Mouse (Mus musculus) liver, adult (tissue): ENCODE results near the gene Ryk.

Source experiments
- GATA4 ChIP-seq: IDR thresholded peaks from 2 replicates; pipeline ENCODE4 v1.6.1; 2014; ENCODE audit warnings: mild to moderate bottlenecking, low read length; ENCODE audit not compliant: insufficient replicate concordance

Gene Ryk

DNA sequence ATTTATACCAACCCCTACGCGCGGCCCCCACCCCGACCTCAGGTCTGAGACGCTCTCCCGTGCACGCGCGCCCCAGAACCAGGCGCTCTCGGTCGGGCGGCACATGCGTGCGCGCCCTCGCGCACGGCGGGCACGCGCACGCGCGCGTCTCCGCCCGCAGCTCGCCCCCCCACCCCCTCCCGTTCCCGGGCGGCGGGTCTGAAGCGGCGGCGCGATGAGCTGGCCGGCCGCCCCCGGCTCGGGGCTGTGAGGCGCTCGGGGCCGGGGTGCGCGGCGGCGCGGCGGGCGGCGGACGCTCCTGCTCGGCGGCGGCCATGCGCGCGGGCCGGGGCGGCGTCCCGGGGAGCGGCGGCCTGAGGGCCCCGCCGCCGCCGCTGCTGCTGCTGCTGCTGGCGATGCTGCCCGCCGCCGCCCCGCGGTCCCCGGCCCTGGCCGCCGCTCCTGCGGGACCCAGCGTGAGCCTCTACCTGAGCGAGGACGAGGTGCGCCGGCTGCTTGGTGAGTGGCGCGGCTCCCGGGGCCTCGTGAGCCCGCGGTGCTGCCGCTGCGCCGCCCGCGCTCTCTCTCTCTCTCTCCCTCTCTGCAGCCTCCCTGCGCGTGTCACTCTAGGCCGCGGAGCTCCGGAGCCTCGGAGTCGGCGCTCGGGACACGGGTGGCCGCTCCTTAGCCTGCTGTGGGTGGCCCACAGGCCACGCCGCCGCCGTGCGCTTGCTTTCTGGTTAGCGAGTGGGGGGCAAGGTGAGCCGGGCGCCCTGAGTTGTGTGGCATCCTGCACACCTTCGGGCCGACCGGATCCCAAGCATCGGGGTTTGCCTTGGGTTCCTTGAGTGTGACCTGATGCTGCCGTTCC is at the start of gene Ryk:
Gene Ryk, plus strand, starts transcription at position 176 of the 850 bp plus-strand sequence.
- TF ChIP-seq GATA4 = no peak

- no peak for TF ChIP-seq GATA4
These were observed 45.2 kb upstream of the Ryk start for GRCm38 (mm10) chr9:102789491-102789890.

DNA sequence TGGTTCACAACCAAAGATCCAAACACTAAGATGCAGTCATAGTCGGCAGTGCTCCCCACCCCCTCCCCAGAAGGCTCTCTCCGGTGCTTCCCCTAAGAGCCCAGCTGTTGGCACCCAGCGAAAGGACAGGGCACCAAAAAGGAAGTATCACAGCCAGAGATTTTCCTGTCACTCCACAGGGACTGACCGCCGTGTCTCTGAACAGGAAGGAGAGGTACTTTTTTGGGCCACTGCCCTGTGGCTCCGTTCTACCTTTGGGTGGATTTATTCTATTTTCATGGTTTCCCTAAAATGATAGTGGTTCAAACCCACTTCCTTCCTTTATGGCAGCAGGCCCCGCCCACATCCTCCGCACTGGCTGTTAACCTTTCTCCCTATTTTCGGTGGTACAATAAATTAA is 42.9 kb upstream of the Ryk start:
- no peak for TF ChIP-seq GATA4

DNA sequence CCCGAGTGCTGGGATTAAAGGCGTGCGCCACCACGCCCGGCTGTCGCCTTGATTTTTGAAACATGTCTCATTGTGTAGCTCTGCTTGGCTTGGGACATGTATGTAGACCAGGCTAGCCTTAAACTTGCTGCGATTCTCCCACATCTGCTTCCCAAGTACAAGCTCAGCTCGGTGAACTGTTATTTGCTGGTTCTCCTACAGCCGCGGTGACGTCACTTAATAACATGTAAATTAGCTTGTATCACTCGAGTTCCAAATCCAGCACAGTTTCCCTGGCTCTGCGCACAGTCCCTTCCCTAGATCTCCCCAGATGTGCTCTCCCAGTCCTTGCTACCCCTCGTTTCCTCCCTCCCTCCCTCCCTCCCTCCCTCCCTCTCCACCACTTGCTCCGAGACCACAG is 41.9 kb upstream of the Ryk start:
- TF ChIP-seq GATA4 = no peak

GRCm38 (mm10) chr9:102793286-102793809 is 41.4 kb upstream of the Ryk start:
- 0 out of 2 replicates have a peak, but pooled peaks have one; percentile 5 for TF ChIP-seq GATA4

GRCm38 (mm10) chr9:102798406-102798805 is 36.3 kb upstream of the Ryk start:
- no peak for TF ChIP-seq GATA4

- no peak for TF ChIP-seq GATA4
These were observed 28.6 kb upstream of the Ryk start for GRCm38 (mm10) chr9:102806056-102806573.

- no peak for TF ChIP-seq GATA4
These were observed 23.5 kb upstream of the Ryk start for GRCm38 (mm10) chr9:102811192-102811591.

GRCm38 (mm10) chr9:102818228-102818627 is 16.5 kb upstream of the Ryk start:
- no peak for TF ChIP-seq GATA4

DNA sequence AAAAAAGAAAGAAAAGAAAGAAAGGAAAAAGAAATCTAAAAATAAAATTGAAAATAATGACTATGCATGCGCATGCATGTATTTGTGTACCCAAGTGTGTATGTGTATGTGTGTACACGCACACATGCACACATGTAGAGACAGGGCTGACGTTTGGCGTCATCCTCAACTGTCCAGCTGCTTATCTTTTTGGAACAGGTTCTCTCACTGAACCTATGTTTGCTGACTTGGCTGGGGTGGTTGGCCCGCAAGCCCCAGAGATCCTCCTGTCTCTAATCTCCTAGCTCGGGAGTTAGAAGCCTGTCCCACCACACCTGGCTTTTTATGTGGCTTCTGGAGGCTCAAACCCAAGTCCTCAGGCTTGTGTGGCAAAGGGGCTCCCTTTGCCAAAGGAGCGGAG is 6.1 kb upstream of the Ryk start:
- TF ChIP-seq GATA4 = no peak

DNA sequence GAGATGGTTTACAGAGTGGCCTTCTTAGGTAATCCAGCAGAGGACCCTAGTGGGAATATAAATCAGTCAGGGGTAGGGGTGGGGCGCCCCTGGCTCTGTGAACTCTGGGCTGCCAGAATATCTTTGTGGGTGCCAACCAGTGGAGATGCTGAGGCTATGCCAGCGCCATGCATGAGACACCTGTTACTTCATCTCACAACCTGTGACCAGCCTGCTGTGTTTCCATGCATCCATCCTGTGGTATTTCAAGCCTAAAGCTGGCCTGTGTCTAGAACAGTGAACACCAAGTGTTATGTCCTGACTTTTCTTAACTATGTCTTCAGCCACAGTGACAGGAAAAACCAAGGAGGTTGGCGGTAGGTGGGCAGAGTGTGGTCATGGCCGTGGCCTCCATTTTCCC is 3.2 kb upstream of the Ryk start:
- TF ChIP-seq GATA4 = no peak

DNA sequence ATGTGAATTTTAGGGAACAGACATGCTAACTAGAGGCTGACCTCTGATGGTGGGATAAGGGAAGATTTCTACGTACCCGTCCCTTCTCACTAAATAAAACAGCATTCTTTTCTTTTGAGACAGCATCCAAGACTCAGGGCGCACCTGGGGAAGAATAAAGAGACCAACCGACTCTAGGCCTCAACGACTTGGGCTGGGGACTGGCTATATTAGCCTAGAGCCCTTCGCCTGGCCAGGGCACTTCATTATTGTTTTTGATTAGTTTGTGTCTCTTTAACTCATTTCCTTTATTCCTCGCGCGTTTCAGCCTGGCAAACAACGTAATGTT is 339 bp upstream of the Ryk start:
- TF ChIP-seq GATA4 = no peak

GRCm38 (mm10) chr9:102836279-102836678 is 1.6 kb downstream of the Ryk start:
- TF ChIP-seq GATA4 = no peak

GRCm38 (mm10) chr9:102840792-102841778 is 6.4 kb downstream of the Ryk start:
- no peak for TF ChIP-seq GATA4

DNA sequence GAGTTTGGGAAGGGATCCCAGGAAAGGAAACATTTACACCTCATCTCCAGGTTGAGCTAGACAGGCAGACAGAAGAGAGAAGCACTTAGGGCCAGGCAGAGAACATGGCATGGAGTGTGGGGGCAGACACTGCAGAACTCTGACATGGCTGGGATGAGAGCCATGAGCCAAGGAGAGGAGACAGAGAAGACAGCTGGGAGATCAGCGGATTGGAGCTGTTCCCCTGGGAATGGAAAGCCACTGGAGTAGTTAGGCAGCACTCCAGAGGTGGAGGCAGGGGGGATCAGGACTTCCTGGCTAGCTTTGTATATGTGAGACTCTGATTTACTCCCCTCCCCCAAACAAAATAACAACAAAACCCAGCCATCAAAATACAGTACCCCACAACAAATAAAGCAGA is 7.1 kb downstream of the Ryk start:
- no peak for TF ChIP-seq GATA4
